Mouse (Mus musculus) intestine, embryonic 16.5 days (tissue): ENCODE measurements around the gene Ak9. TPM values are rescaled to one million over a fixed set of nuclear protein-coding genes. Genes with fewer than 3 reads are reported as not detected.

Source experiments
- polyA plus RNA-seq: library from polyadenylated mRNA; unstranded; fragments of >200 nt; fragmentation: Nextera tagmentation; extraction: Ambion mirVana; gene quantifications from 2 replicates; pipeline ENCODE4 v1.2.1, GENCODE M21; 2015

Ak9 gene
- polyA plus RNA-seq, 1 experiment from 2014 or later, result 0.04 TPM

Other genes starting within 250 kb of the Ak9 start
- gene Gpr6, start 231.7 kb upstream of the Ak9 start, polyA plus RNA-seq, result not detected in 2 replicates
- 17.2 and 18.6 TPM in 2 replicates for gene Fig4, start 720 bp upstream of the Ak9 start, polyA plus RNA-seq
- 15.4 and 15.6 TPM in 2 replicates for gene Zbtb24, start 146.4 kb downstream of the Ak9 start, polyA plus RNA-seq
- 23.8 and 28.4 TPM in 2 replicates for gene Mical1, start 172.3 kb downstream of the Ak9 start, polyA plus RNA-seq
- gene Smpd2, start 186.4 kb downstream of the Ak9 start, polyA plus RNA-seq, result 62.7 and 68.9 TPM in 2 replicates
- gene Ppil6, start 186.5 kb downstream of the Ak9 start, polyA plus RNA-seq, result 0.36 and 0.93 TPM in 2 replicates
- gene Cd164, start 215.4 kb downstream of the Ak9 start, polyA plus RNA-seq, result 186 and 195 TPM in 2 replicates